Mouse (Mus musculus) E14TG2a.4 (cell line): ENCODE measurements at regions not wholly inside any gene's neighbourhood (a gene's known extent, or its start where the extent isn't known, plus 50 kb on each side); places are given as distances from the start of the nearest gene placed in this dataset.

Source experiments
- H3K27me3 ChIP-seq: 2 replicates; pipeline ENCODE4 v1.6.1; 2014; ENCODE audit warnings: low read length, control low read depth; ENCODE audit not compliant: insufficient read depth
- H3K36me3 ChIP-seq: 2 replicates; pipeline ENCODE4 v1.6.1; 2014; ENCODE audit warnings: low read length, control low read depth; ENCODE audit not compliant: insufficient read depth
- H3K4me1 ChIP-seq: replicated peaks from 2 replicates; pipeline ENCODE4 v1.6.1; 2014; ENCODE audit warnings: low read depth, low read length, control low read depth
- H3K4me3 ChIP-seq: replicated peaks from 2 replicates; pipeline ENCODE4 v1.5.1; 2014; ENCODE audit warnings: mild to moderate bottlenecking, low read length
- H3K9me3 ChIP-seq: 2 replicates; pipeline ENCODE4 v1.6.1; 2014; ENCODE audit warnings: low read length, control low read depth
- CTCF ChIP-seq: conservative IDR thresholded peaks from 2 replicates; pipeline ENCODE4 v1.5.1; 2014; ENCODE audit warnings: low read length
- NANOG ChIP-seq: IDR thresholded peaks from 2 replicates; pipeline ENCODE4 v1.6.1; 2014; ENCODE audit warnings: borderline replicate concordance, low read length, mixed read lengths
- POU5F1 ChIP-seq: IDR thresholded peaks from 2 replicates; pipeline ENCODE4 v1.6.1; 2014; ENCODE audit warnings: low read length, borderline replicate concordance

GRCm38 (mm10) chr11:45785806-45786205 lies 66.0 kb upstream of the Clint1 start:
- H3K4me1 ChIP-seq: no peaks in the 10 kb centered on the region
- no peak overlapping the region for H3K4me3 ChIP-seq
- no peaks in the 10 kb centered on the region for H3K27me3 ChIP-seq
- TF ChIP-seq CTCF (no peak), POU5F1 (no peak), NANOG (no peak)
- peaks cover 5% of the 10 kb centered on the region; the same call in 1 of the 2 replicates for H3K9me3 ChIP-seq
- no peaks in the 10 kb centered on the region for H3K36me3 ChIP-seq

DNA sequence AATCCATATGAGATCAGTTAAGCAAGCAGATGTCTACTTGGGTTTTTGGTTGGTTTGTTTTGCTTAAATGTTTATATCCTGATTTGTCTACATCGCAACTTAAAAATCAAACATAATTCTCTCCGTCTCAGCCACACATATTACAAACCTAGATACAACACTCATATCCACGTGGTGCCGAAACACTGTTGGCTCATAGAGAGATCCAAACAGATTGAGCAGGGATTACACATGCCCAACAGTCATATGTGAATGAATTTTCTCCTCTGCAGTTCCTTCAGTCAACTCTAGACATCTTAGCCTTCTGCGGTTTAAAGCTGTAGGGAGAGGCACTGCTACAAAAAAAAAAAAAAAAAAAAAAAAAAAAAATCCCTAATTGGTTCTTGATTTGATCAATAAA lies 64.4 kb upstream of the Clint1 start:
- Histone ChIP-seq H3K4me3 (no peak overlapping the region), H3K9me3 (peaks cover 5% of the 10 kb centered on the region; the same call in 1 of the 2 replicates), H3K4me1 (no peaks in the 10 kb centered on the region), H3K36me3 (no peaks in the 10 kb centered on the region), H3K27me3 (no peaks in the 10 kb centered on the region)
- TF ChIP-seq NANOG (no peak), CTCF (no peak), POU5F1 (no peak)

GRCm38 (mm10) chr11:45789886-45790285 lies 62.0 kb upstream of the Clint1 start:
- no peaks in the 10 kb centered on the region for H3K36me3 ChIP-seq
- peaks cover 5% of the 10 kb centered on the region; the same call in 1 of the 2 replicates for H3K9me3 ChIP-seq
- no peak overlapping the region for H3K4me3 ChIP-seq
- H3K27me3 ChIP-seq: no peaks in the 10 kb centered on the region
- TF ChIP-seq POU5F1 (no peak), NANOG (no peak), CTCF (no peak)
- H3K4me1 ChIP-seq: peaks cover 4% of the 10 kb centered on the region

- Histone ChIP-seq H3K4me3 (no peak overlapping the region), H3K4me1 (peaks cover 10% of the 10 kb centered on the region), H3K9me3 (peaks cover 5% of the 10 kb centered on the region; the same call in 1 of the 2 replicates), H3K36me3 (no peaks in the 10 kb centered on the region), H3K27me3 (no peaks in the 10 kb centered on the region)
- TF ChIP-seq CTCF (no peak), NANOG (no peak)
Observed at GRCm38 (mm10) chr11:45790504-45790903, 61.3 kb upstream of the Clint1 start.

DNA sequence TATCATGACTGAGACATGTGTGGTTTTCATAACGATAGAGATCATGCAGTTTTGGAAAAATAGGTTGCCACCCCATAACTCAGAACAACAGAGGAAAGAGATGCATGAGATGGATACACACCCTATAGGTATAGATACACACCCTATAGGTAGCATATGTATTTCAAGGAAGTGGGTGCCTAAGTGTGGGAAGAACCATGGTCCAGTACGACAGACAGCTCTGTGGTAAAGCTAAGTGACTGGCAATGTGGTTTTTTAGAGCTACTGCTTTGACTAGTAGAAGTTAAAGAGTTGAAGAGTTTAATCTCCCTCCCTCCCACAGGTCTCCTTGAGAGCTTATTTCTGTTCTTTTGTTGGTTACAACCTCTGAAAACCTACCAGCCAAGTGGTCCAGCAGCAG lies 60.2 kb upstream of the Clint1 start:
- Histone ChIP-seq H3K27me3 (no peaks in the 10 kb centered on the region), H3K4me1 (peaks cover 15% of the 10 kb centered on the region), H3K4me3 (no peak overlapping the region), H3K9me3 (peaks cover 5% of the 10 kb centered on the region; the same call in 1 of the 2 replicates), H3K36me3 (no peaks in the 10 kb centered on the region)
- no peak for TF ChIP-seq NANOG
- no peak for TF ChIP-seq POU5F1
- no peak for TF ChIP-seq CTCF

DNA sequence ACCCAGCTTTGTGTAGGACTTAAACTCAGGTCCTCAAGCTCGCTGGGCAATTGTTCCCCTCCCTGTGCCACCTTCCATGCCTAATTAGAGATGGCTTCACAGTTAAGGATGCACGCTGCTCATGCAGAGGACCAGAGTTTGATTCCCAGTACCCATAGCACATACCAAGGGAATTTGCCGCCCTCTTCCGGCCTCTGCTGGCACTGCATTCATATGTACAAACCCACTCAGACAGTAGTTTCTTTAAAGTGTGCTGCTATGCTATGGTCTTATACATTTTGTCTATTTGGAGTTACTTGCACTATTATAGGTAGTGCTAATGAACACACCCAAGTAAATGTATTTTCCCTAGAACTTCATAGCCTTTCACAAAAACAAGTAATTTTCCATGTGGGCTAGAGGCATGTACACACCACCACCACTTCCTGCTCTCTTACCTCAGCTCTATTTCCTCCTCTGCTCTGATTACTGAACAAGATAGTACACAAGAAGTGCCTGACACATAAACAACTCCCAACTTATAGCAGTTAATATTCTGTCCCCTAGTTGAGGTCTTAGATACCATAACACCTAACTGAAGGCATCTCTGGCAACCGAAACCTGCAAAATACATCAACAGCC lies 57.4 kb upstream of the Clint1 start:
- H3K9me3 ChIP-seq: no peaks in the 10 kb centered on the region
- TF ChIP-seq CTCF: peak; percentile 80
- TF ChIP-seq POU5F1: no peak
- TF ChIP-seq NANOG: no peak
- H3K4me1 ChIP-seq: peaks cover 19% of the 10 kb centered on the region
- no peaks in the 10 kb centered on the region for H3K27me3 ChIP-seq
- no peaks in the 10 kb centered on the region for H3K36me3 ChIP-seq
- H3K4me3 ChIP-seq: no peak overlapping the region

GRCm38 (mm10) chr11:45795322-45795721 lies 56.5 kb upstream of the Clint1 start:
- Histone ChIP-seq H3K4me3 (no peak overlapping the region), H3K27me3 (no peaks in the 10 kb centered on the region), H3K36me3 (no peaks in the 10 kb centered on the region), H3K9me3 (no peaks in the 10 kb centered on the region), H3K4me1 (peaks cover 27% of the 10 kb centered on the region)
- TF ChIP-seq CTCF (no peak), POU5F1 (no peak), NANOG (peak; percentile 46; the same call in 1 of the 2 replicates)

DNA sequence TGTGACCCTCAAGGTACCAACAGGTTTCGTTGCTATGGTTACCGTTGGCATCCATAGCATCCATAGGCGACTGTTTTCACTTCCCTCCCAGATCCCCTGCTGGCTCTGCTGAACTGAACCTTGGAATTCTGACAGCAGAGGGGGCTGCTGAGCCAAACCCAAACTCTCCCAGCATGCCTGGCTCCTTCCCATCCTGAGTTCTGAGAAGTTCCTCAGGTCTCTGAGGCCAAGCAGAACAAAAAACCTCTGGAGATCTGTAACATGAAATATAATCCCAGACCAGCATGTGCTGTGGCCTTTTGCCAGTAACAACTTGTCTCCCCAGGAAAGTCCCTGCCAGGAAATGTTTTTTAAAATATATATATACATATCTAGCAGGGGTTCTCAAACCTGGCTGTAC lies 56.1 kb upstream of the Clint1 start:
- peaks cover 27% of the 10 kb centered on the region for H3K4me1 ChIP-seq
- no peak overlapping the region for H3K4me3 ChIP-seq
- TF ChIP-seq CTCF (peak; percentile 69), POU5F1 (no peak), NANOG (no peak)

DNA sequence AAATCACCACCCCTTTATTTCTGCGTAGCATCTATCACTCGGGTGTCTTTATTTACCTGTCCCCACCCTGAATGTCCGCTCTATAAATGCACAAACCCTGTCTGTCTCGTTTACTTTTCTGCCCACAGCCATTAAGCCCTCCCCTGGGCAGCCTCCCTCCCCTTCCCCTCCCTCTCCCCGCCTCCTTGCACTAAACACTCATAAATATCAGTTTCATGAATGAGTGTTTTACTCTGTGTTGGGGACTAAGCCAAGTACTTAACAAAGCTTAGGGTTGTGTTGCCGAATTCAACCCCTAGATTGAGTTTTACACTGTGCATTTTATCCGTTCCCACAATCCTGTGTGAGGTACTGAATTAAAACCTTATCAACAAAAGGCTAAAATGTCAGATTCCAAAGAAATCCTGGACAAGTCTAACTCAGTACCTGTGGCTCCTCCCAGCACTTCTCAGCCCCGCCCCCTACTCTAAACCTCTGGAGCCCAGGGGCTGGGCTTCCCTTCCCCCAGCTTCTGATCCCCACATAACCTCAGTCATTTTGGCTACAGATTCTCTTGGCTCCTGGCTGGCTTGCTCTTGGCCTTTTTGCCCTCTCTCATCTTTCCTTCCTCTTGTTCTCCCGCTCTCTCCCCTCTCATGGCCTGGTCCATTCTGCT lies 52.0 kb upstream of the Clint1 start:
- H3K4me1 ChIP-seq: peaks cover 24% of the 10 kb centered on the region
- no peaks in the 10 kb centered on the region for H3K27me3 ChIP-seq
- TF ChIP-seq NANOG (no peak), CTCF (no peak), POU5F1 (no peak)

More for the DNA sequence above, 56.1 kb upstream of the Clint1 start:
- Histone ChIP-seq H3K36me3 (no peaks in the 10 kb centered on the region), H3K27me3 (no peaks in the 10 kb centered on the region), H3K9me3 (no peaks in the 10 kb centered on the region)

More for the DNA sequence above, 52.0 kb upstream of the Clint1 start:
- no peak overlapping the region for H3K4me3 ChIP-seq
- H3K36me3 ChIP-seq: no peaks in the 10 kb centered on the region
- no peaks in the 10 kb centered on the region for H3K9me3 ChIP-seq
